Mouse (Mus musculus): ENCODE data around the gene D3Ertd751e. TPM values are rescaled to one million over a fixed set of nuclear protein-coding genes. Genes with fewer than 3 reads are reported as not detected.

The D3Ertd751e gene
- polyA plus RNA-seq, 1 experiment = 0.58 TPM

DNA sequence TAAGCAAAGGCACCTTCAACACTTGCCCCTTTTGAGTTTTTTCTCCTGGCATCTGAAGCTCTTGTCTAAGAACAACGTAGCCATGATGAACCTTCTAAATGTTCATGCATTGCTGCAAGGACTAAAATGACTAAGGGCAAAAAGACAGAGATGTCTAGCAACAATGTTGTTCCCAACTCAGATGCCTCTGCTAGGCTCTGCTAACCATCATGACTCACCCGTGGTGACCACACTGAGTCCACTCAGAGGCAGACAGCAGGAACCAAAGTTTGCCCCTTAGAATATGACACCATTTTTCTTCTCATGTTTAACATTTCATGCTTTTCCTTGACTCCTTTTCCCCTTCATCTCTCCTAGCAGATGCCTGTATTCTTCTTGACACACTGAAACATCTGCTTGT is 12.1 kb downstream of the D3Ertd751e start:
- H3ac ChIP-seq (ENCODE audit: control insufficient read depth, insufficient read length) = no peak overlapping the region
- H3K79me2 ChIP-seq (ENCODE audit: control insufficient read depth, insufficient read depth) = no peaks in the 10 kb centered on the region
- H3K4me2 ChIP-seq (ENCODE audit: low read depth) = no peak overlapping the region
- no peak for TF ChIP-seq SRF (IDR thresholded peaks at IDR 0.05; ENCODE audit: control insufficient read depth, insufficient read length, low read depth)
- no peak for TF ChIP-seq REST (IDR thresholded peaks at IDR 0.05; ENCODE audit: insufficient read depth, insufficient read length)
- TF ChIP-seq TCF12 (IDR thresholded peaks at IDR 0.05; ENCODE audit: insufficient read depth, poor library complexity, severe bottlenecking) = no peak
- TF ChIP-seq USF1 (IDR thresholded peaks at IDR 0.05; ENCODE audit: low read depth) = no peak
- no peak for TF ChIP-seq MAX (IDR thresholded peaks at IDR 0.05; ENCODE audit: low read depth)
- TF ChIP-seq E2F4 (IDR thresholded peaks at IDR 0.05; ENCODE audit: insufficient read depth) = no peak
- H3K36me3 ChIP-seq (ENCODE audit: control insufficient read depth, insufficient read depth) = no peaks in the 10 kb centered on the region
- H3K27me3 ChIP-seq (ENCODE audit: control insufficient read depth, insufficient read depth, insufficient read length) = no peaks in the 10 kb centered on the region
- H3K4me3 ChIP-seq = no peak overlapping the region

DNA sequence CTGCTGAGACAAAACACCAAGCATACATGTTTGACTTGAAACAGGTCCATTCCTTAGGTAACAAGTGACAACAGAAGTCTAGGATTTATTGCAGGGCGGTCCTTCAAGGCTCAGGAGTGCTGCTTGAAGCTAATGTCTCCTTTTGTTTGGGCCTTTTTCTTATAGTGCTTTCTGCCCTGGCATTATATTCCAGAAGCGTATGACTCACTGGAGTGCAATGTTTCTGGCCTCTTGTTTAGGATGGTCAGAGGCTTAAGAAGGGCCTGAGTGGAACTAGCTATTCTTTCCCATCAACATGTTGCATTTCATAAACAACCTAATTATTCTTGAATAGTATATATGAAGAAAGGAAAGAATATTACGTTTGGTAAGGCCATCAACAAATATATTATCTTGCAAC is 19.7 kb downstream of the D3Ertd751e start:
- Histone ChIP-seq H3K4me2 (ENCODE audit: low read depth) (no peak overlapping the region), H3K36me3 (ENCODE audit: control insufficient read depth, insufficient read depth) (no peaks in the 10 kb centered on the region), H3K79me2 (ENCODE audit: control insufficient read depth, insufficient read depth) (no peaks in the 10 kb centered on the region), H3K4me3 (no peak overlapping the region), H3K27me3 (ENCODE audit: control insufficient read depth, insufficient read depth, insufficient read length) (no peaks in the 10 kb centered on the region), H3ac (ENCODE audit: control insufficient read depth, insufficient read length) (no peak overlapping the region)
- TF ChIP-seq TCF3 (IDR thresholded peaks at IDR 0.05; ENCODE audit: insufficient read length, low read depth) (no peak), E2F4 (IDR thresholded peaks at IDR 0.05; ENCODE audit: insufficient read depth) (no peak), REST (IDR thresholded peaks at IDR 0.05; ENCODE audit: insufficient read depth, insufficient read length) (no peak), USF1 (IDR thresholded peaks at IDR 0.05; ENCODE audit: low read depth) (no peak), MYOD1 (IDR thresholded peaks at IDR 0.05; ENCODE audit: control insufficient read depth in 1 of 3, insufficient read length in 2 of 3, low read depth in 2 of 3) (no peak), POLR2A (IDR thresholded peaks at IDR 0.05; ENCODE audit: insufficient read length, low read depth) (no peak), MAX (IDR thresholded peaks at IDR 0.05; ENCODE audit: low read depth) (no peak), SRF (IDR thresholded peaks at IDR 0.05; ENCODE audit: control insufficient read depth, insufficient read length, low read depth) (no peak), CEBPB (IDR thresholded peaks at IDR 0.05; ENCODE audit: insufficient read depth, poor library complexity, severe bottlenecking) (no peak), MYOG (IDR thresholded peaks at IDR 0.05; ENCODE audit: control insufficient read depth in 1 of 3, insufficient read depth in 1 of 3, insufficient read length in 2 of 3, low read depth in 2 of 3) (no peak), POLR2AphosphoS2 (IDR thresholded peaks at IDR 0.05; ENCODE audit: insufficient read length, low read depth) (no peak), TCF12 (IDR thresholded peaks at IDR 0.05; ENCODE audit: insufficient read depth, poor library complexity, severe bottlenecking) (no peak)

DNA sequence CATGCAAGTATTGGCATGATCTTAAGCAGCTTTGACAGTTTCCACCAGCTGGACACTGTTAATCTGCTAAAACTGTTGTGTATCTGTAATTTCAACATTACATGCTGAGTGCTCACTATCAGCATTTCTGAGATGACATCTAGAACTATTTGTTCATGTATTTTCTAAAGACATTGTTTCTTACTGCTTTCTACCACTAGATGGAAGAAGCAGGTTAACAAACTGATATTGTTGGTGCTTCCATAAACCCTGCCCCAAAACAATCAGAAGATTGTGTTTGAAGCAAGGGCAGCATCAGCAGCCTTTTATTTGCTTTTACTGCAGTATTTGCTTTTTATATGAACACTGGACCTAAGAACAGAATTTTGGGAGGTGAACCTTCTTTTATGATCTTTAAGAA is 70.0 kb downstream of the D3Ertd751e start:
- TF ChIP-seq TCF12 (IDR thresholded peaks at IDR 0.05; ENCODE audit: insufficient read depth, poor library complexity, severe bottlenecking) (no peak), CEBPB (IDR thresholded peaks at IDR 0.05; ENCODE audit: insufficient read depth, poor library complexity, severe bottlenecking) (no peak), E2F4 (IDR thresholded peaks at IDR 0.05; ENCODE audit: insufficient read depth) (no peak), REST (IDR thresholded peaks at IDR 0.05; ENCODE audit: insufficient read depth, insufficient read length) (no peak), USF1 (IDR thresholded peaks at IDR 0.05; ENCODE audit: low read depth) (no peak), TCF3 (IDR thresholded peaks at IDR 0.05; ENCODE audit: insufficient read length, low read depth) (no peak)
- H3ac ChIP-seq (ENCODE audit: control insufficient read depth, insufficient read length) = no peak overlapping the region
- no peaks in the 10 kb centered on the region for H3K27me3 ChIP-seq (ENCODE audit: control insufficient read depth, insufficient read depth, insufficient read length)
- no peaks in the 10 kb centered on the region for H3K36me3 ChIP-seq (ENCODE audit: control insufficient read depth, insufficient read depth)
- no peaks in the 10 kb centered on the region for H3K79me2 ChIP-seq (ENCODE audit: control insufficient read depth, insufficient read depth)
- no peak overlapping the region for H3K4me2 ChIP-seq (ENCODE audit: low read depth)
- H3K4me3 ChIP-seq = no peak overlapping the region

Other genes with a start within 250 kb of the D3Ertd751e start
- 8.8 TPM for gene Jade1, start 186.9 kb upstream of the D3Ertd751e start, polyA plus RNA-seq (2012; fragmentation: generic; extraction: Trizol)
- gene Sclt1, start 97 bp upstream of the D3Ertd751e start, polyA plus RNA-seq (2012; fragmentation: generic; extraction: Trizol) = 1.6 TPM